Mouse (Mus musculus): ENCODE measurements around the gene Rragc.
A peak's percentile ranks its signal among the peaks of the same experiment; 100 is the strongest.

The Rragc gene

DNA sequence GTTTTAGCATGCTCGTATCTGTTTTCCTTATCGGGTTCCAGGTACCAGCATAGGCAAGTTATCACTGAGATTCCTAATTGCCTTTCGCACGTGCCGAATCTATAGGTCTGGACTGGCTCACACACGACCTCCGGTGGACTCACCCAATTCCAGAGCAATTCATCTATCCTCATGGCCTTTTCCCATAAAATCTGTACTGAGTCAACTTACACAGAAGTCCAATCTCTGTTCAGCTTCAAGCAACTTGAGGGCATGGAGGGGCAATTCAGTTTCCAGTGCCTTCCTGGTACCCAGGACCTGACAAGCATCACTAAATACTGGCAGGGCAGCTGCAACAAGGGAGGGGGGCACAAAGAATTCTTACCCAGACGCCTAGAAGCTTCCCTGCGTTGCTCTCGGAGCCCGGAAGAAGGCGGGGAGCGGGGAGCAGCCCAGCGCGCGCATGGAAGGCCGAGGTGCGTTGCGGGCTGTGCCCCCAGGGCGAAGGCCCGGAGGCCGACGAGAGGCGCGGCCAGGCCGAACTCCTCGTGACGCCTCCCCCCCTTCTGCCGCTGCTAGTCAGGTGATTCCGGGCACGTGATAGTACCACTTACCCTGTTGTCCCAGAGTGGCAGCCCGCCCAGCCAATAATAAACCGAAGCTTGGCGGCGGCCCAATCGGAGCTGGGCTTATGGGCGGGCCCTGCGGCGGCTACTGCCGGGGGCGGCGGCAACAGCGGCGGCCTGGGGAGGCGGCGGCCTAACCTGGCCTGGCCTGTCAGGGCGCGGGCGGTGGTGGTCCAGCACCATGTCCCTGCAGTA is at the start of gene Rragc:
Gene Rragc (plus strand): TSS at position 699 of the 800 bp plus-strand sequence.
- DNase-seq = peak; percentile 100

DNA sequence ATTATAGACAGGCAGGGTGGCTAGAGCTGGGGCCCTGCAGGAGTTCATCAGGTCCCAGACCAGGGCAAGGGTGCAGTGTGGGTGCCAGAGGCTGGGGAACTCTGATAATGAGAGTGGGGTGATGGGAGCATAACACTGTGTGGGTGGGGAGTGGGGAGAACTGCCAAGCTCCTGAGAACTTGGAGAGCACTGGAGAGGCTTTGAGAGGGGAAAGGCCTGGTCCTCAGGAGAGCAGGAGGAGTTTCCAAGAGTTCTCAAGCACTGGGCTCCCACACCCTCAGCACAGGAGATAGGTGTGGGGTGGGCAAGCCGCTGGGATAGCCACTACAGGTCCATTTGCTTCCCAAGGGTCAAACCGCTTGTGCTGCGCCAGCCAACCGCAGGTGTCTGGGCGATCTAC is 23.5 kb upstream of the Rragc start:
- DNase-seq = peak; percentile 85

DNA sequence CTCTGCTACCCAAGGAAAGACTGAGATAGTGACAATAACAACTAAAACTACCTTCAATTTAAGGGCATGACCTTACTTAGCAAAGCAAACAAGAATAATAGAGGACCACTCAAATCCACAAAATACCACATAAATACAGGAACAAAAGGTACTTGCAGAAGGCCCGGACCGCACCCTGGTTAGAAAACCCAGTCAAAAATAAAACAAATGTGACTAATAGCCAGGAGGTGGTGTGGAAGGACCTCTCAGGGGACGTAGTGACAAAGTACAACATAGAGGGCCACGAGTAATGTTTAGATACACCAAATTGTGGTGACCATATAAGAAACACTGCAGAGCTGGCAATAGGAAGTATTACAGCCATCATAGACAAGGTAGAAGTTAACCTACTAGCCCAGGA is 23.0 kb upstream of the Rragc start:
- DNase-seq = peak; percentile 42

DNA sequence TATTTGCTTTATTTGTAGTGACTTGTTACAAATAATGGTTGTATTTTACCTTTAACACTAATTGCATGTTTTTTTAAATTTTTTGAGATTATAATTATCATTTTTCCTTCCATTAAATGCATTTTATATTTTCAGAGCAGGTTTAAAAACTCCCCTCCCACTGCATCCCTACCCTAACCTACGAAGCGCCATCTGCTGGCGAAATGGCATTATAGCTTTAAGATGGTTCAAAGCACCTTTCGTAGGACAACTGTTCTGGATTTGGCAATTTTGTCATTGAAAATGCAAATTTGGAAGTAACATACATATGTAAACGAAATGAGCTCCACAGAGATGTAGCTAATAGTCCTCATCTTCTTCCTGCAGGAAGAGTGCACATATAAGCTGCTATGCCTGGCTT is 18.6 kb upstream of the Rragc start:
- DNase-seq = peak; percentile 56

DNA sequence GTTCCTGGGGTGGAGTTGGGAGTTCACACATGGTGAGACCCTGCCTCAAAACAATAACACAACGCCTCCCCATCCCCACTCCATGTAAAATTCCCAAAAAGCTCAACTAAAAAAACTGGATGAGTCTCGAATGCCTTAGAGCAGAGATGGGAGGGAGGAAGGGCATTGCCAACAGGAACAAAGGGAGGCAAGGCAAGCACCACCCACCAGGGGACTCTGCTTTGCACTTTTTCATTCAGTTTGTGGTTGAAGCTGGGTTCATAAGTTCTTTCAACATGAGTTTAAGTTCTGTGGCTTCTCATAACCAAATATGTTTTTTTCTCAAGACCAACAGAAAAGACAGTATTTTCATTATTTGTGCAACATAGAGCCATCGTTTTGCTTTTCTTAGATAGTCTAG is 13.8 kb upstream of the Rragc start:
- no peak for DNase-seq

DNA sequence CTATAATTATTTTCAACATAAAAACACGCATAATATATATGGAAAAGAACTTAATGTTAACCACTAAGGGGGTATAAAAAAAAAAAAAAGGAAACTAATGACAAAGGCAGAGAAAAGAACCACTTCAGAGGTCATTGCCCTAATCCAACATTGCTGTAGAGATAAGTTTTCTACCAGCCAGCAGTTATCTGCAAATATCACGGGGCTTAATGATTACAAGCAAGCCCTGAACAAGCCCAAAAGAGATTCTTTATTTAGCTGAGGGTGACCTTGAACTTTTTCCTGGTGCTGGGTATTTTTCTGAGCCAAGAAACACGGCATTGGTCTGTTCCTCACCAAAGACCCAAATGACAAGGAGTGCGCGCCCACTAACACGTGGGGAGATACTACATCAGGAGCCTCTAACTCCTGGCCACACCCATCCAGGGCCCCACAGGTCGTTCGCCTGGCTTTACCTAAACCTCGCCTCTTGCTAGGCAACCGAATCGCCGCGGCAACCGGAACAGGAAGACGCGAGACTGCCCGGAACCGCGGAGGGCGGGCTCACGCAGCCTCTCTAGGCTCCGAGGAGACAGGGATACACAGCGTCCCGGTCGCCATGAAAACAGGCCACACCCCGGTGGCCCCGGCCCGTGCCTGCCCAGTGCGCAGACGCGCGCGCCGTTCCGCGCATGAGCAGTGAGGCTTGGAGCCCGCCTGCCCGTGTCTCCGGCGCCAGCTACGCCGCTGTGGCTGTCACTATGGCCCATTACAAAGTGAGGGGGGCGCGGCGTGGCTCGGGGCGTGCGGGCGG is 12.7 kb upstream of the Rragc start, which contains the start of gene Mycbp:
Gene Mycbp (plus strand): TSS at position 500 of the 793 bp plus-strand sequence.
- peak; percentile 99 for DNase-seq

DNA sequence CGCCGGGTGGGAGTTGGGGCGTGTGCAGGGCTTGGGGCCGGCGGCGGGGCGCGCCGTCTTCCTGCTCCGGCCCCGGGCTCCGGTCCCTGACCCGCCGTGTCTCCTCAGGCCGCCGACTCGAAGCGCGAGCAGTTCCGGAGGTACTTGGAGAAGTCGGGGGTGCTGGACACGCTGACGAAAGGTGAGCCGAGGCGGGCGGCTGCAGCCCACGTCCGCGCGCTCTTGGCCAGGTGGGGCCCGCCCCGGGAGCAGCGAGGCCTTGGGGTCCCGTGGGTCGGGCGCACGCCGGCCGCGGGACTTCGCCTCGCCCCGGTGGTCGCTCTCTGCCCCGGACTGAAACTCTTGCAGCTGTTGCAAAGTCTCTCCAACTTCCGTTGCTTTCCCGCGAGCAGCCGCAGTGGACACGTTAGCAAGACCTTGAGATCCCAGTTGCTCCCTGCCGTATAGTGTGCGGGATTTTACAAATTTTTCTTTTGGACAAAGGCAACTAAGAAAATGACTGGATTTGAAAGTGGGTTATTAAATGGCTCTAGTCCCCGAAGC is 12.0 kb upstream of the Rragc start:
- DNase-seq = no peak

DNA sequence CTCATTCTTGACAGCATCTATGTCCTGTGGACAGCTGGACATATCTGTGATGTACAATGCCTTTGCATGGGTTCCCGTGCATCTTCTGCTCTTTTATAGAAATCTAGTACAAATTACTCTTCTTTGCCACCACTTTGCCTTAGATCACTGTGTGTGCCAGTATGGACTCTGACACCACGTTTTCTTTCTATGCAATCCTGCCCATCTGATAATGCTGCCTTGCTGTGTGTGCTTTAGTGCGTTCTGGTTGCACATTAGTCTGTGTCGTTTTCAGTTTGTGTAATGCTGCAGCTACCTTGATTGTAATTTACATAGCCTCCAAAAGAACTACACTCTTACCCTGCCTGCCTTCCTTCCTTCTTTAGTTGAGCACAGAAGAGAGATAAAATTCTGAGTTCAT is 5.7 kb upstream of the Rragc start:
- DNase-seq = no peak

DNA sequence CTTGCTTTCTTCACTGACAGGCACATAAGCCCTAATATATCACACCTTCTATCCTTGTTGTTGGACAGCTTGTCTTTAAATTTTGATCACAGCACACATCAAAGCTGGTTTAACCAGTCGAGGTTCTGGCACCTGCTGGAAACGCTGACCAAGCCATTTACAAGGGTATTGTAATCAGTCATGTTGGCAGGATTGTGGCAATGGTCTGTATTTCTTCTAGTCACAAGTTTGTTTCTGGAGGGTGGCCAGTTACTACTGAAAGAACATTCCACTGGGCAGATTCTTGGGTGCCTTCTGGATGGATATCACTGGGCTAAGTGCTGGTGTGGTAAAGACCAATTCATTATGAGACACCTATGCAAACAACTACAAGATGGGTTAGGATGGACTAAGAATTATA is 4.8 kb upstream of the Rragc start:
- DNase-seq = peak; percentile 28

DNA sequence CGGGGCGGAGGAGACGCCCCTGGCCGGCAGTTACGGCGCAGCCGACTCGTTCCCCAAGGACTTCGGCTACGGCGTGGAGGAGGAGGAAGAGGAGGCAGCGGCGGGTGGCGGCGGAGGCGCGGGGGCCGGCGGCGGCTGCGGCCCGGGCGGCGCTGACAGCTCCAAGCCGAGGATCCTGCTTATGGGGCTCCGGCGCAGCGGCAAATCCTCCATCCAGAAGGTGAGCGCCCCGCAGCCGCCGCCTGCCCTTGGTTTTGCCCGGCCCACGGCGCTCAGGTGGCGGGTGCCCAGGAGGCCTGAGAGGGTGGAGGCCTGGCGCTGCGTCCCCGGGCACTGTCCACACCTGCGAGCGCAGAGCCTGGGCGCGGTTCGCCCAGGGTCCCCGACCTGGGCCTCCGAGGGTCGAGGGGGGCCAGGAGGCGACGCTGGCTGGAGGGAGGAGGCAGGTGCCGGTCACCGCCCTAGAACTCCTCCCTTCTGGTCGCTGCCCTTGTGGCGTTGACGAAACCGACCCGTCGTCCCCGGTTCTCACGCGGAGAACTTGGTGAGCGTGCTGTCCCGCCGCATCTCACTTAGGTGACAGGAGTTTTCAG is 398 bp downstream of the Rragc start, which contains the start of gene 4930535I16Rik:
Gene 4930535I16Rik (minus strand): TSS at position 475 of the 593 bp plus-strand sequence.
- peak; percentile 34 for DNase-seq

DNA sequence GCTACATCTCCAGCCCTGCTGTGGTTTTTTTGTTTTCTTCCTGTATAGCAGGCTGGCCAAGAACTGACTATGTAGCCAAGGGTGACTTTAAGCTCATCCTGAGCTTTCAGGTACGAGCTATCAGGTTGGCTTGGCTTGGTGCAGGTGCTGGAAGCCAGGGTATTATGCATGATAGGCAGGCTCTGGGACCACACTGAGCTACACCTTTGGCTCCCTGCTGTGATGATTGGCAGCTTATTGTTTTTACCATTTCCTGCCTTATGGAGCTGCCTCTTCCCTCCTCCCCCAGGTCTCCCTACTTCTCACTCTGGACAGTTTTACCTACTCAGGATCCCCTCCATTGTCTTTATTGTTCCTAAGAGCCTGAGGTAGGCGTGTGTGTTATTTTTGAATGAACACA is 1.6 kb downstream of the Rragc start:
- DNase-seq = no peak

DNA sequence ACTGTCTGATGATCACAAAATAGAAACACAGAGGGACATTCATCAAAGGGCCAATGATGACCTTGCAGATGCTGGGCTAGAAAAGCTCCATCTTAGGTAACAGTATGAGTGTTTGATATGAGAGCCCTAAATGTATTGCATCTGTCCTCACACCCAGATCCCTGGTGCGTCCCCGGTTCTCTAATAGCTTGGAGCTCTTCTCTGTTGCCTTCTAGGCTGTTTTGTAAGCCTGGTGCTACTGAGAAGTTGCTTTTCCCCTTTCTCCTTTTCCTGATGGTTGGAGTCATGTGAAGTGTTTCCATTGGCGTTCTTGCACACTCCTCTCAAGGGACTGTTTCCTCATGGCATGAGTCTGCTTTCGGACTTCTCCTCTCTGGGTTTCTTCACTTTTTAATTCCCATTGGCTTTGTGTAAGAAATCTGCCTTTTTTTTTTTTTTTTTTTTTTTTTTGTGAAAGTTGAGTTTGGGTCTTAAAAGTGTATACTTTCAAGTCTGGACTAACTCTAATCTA is 3.9 kb downstream of the Rragc start:
- DNase-seq = peak; percentile 40

DNA sequence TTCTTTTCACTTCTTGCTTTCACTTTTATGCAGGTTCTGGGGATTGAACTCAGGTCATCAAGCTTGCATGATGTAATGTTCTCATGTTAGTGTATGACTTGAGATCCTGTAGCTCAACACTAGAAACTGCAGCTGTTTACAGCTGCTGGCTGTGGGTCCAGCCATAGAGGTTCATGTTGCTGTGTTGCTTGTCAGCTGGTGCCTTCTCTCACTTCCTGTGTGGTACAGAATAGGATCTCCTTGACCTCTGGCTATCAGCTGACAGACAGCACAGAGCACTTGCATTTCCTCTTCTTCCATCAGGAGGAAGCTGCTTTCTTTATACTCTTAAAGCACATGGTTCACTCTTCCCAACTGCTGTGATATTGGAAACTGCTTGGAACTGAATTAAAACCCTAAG is 10.7 kb downstream of the Rragc start:
- peak; percentile 38 for DNase-seq

DNA sequence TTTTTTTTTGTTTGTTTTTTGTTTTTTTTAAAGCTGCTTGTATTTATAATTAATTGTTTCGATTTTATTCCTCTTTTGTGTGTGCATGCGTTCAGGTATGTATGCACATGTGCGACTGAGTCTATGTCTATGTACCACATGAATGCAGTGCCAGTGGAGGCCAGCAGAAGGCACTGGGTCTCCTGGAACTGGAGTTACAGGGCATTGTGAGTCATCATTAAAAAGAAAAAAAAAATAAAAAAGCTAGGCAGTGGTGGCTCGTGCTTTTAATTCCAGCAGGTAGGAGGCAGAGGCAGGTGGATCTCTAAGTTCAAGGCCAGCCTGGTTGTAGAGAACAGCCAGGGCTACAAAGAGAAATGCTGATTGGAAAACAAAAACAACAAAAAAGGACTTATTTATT is 12.7 kb downstream of the Rragc start:
- DNase-seq = no peak

DNA sequence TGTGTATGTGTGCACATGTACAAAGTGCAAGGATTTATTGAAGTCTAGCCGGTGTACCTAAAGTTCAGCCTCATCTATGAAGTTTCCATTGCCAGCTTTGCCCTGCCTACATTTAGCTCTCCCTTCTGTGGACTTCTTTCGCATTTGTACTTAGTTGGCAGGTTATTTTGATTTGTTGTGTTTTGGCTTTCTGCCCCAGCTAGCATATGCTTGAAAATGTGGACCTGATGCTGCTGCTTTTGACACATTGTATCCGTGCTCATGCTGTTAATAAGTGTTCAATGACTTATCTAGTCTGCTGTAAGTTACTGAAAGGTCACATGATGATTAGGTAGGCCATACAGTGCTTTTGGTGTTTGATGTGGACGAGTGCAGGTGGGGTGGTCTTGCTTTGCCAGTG is 17.1 kb downstream of the Rragc start:
- DNase-seq = no peak

DNA sequence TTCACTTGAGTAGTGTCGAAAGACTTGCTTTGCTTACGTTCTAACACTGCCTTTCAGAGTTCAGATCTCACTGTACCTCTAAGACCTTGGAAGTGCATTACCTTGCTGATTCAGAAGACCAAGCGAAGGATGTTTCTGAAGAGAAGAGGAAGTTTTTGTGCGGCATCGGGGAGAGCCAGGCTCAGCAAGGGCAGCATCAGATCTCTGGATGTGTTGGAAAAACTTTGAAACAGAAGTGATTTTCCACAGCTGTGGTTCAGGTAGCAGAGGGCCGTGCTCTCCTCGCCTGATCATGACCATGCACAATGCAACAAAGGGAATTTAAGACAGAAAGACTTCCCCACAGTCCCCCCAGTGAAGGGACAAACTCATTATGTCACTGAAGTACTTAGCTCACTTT is 18.8 kb downstream of the Rragc start:
- DNase-seq = no peak

DNA sequence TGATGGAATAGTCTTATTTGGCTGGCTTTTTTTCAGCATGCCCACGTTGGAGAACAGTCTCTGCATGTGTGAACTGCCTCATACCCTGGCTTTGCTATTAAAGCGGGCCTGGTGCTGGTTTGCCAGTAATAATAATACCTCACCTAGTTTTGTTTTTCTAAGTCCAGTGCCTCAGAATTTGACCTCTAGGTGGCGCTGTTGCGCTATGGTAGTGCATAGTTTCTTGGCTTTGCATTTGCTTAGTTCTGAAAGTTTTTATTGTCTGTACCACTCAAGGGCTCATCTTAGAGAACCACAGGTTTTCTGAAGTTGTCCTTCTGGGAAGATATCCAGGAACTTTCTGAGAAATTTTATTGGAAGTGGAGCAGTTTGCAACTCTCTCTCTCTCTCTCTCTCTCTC is 22.6 kb downstream of the Rragc start:
- DNase-seq = peak; percentile 83

DNA sequence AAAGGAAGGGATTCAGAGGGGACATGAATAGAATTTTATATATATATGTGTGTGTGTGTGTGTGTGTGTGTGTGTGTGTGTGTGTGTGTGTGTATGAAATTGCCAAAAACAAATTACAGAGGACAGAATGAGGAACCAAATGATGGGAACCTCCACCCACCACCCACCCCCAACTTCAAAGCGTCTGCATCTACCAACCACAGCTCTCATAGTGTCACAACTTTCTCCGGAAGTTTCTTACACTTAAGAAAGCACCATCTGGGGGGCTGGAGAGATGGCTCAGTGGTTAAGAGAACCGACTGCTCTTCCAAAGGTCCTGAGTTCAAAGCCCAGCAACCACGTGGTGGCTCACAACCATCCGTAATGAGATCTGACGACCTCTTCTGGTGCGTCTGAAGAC is 23.6 kb downstream of the Rragc start:
- DNase-seq = peak; percentile 20

DNA sequence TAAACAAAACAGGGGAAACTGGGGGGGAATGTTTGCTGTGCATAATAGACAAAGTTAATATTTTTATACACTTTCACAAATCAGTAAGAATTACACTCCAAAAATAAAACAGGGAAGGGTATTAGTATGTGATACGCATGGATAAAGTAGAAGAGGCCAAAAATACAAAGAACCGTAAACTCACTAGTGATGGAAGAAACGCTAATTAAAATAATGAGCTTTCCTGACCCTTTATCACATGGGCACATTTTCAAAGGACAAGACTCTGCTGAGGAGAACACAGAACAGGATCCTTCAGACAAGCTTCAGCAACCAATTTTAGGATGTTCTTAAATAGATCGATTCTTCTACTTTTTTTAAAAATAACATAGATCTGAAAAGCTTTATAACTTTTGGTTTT is 29.5 kb downstream of the Rragc start:
- DNase-seq = no peak

DNA sequence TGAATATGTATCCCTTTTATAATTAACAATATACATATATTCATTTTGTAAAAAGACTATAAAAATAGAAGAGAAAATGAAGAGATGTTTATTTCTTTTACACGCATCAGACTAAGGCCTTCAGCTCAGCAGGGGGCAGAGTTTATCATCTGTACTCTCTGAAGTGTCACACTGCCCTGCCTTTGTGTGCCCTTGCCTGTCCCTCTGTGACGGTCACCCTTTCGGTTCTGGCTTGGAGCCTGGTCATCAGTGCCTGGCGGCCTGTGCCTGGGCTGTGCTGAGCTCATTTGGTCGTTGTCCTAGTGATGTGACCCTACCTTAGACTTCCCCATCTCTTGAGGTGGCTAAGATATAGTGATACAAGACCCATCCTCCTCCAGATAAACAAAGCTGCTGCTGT is 29.9 kb downstream of the Rragc start:
- DNase-seq = no peak

DNA sequence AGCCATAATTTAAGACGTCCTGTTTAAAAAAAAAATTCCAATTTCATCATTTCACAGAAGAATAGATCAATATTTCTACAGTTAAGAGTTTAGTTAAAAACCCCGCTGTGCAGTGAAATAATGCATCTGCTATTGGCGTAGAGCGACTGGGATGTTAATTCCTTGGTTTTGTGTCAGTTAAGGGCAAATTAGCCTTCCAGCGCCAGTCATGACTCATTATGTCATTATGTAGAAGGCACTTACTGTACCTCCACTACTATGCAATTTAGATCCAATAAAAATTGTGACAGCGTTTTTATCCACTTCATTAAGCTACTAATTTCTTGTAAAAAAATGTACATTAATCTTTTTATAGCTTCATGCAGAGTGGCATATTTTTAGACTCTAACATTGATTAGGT is 31.7 kb downstream of the Rragc start:
- DNase-seq = no peak

DNA sequence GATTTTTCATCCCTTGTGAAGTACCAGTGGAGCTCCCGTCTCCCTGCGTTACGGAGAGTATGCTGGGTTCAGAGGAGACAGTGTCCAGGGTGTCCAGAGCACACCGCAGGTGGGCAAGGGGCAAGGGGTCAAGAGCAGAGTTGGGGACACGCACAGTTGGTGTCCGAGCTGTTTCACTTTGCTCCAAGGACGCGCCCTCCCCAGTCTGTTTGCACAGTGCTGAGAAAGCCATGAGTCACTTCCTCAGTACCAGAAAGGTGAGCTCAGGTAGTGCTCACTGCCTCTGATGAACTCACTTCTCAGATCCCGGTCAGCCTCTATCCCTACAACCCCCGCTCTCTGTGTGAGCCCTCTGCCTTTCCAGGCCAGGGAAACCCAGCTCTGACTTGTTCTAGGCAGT is 32.4 kb downstream of the Rragc start:
- DNase-seq = peak; percentile 35

DNA sequence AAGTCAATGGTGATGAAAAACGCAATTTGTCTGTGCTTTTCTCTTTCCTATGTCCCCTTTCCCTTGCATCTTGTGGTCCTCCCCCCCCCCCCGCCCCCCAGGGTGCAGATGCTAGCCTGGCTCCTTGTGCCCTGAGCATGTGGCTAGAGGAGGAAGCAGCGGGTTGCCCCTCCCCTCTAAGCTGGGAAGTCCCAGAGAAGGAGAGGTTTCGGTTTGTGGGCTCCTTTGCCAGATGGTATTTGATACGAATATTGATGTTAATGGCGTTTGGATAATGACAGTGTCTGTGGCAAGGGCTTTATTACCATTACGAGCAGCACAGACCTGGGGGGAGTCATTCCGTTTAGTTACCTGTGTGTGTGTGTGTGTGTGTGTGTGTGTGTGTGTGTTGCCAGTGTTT is 34.8 kb downstream of the Rragc start:
- no peak for DNase-seq

Data from lung, postnatal 36 days (tissue).